Mouse (Mus musculus): Measurements from ENCODE around the gene Bend5.

DNA sequence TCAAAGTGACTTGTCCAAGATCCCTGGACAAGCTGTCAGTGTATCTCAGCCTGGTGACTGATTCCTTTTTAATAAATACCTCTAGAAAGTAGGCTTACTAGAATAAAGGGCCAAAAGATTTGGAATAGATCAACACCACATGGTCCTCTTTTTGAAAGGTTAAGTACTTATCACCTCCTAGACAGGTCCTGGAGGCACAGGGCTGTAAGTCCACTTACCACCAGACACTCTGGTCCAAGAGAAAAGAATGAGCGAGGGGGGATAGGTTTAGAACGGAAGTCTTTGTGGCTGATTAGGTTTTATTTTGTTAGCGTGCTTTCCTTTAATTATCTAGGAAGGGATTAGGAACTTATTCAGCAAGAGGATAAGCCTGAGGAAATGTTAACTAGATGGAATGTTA is 1.7 kb downstream of the Bend5 start:
- TF ChIP-seq CTCF (IDR thresholded peaks at IDR 0.05; ENCODE audit: low read depth, low read length) (no peak), POLR2A (IDR thresholded peaks at IDR 0.05; ENCODE audit: extremely low read depth, insufficient read depth, low read length) (no peak)
